Mouse (Mus musculus): ENCODE measurements around the gene Tagap. TPM values are rescaled to one million over a fixed set of nuclear protein-coding genes. Genes with fewer than 3 reads are reported as not detected.

The Tagap gene
- polyA plus RNA-seq, 1 experiment, result 0.39 TPM

GRCm38 (mm10) chr17:7887071-7887815 is 38.6 kb upstream of the Tagap start:
- no peak overlapping the region for H3K27ac ChIP-seq (ENCODE audit: insufficient read depth, low read length)
- DNase-seq, result no peak
- H3K4me3 ChIP-seq (replicated peaks; ENCODE audit: insufficient read depth, low read depth, low read length), result no peak overlapping the region
- H3K27me3 ChIP-seq (ENCODE audit: control insufficient read depth, insufficient read depth, low read length), result no peaks in the 10 kb centered on the region
- 90% methylated on average over 20 of the region's 20 CpGs for WGBS
- TF ChIP-seq CTCF (IDR thresholded peaks at IDR 0.05; ENCODE audit: borderline replicate concordance, insufficient read depth, low read depth, low read length) (no peak), POLR2A (IDR thresholded peaks at IDR 0.05; ENCODE audit: borderline replicate concordance, insufficient read depth, low read length) (no peak)
- H3K4me1 ChIP-seq (ENCODE audit: control insufficient read depth, insufficient read depth, low read length), result no peaks in the 10 kb centered on the region

GRCm38 (mm10) chr17:7888291-7888690 is 37.5 kb upstream of the Tagap start:
- Histone ChIP-seq H3K4me3 (replicated peaks; ENCODE audit: insufficient read depth, low read depth, low read length) (no peak overlapping the region), H3K27ac (ENCODE audit: insufficient read depth, low read length) (no peak overlapping the region), H3K27me3 (ENCODE audit: control insufficient read depth, insufficient read depth, low read length) (no peaks in the 10 kb centered on the region), H3K4me1 (ENCODE audit: control insufficient read depth, insufficient read depth, low read length) (no peaks in the 10 kb centered on the region)
- TF ChIP-seq CTCF (IDR thresholded peaks at IDR 0.05; ENCODE audit: borderline replicate concordance, insufficient read depth, low read depth, low read length) (no peak), POLR2A (IDR thresholded peaks at IDR 0.05; ENCODE audit: borderline replicate concordance, insufficient read depth, low read length) (no peak)
- 87% methylated on average over 6 of the region's 6 CpGs for WGBS
- no peak for DNase-seq

- TF ChIP-seq CTCF (IDR thresholded peaks at IDR 0.05; ENCODE audit: borderline replicate concordance, insufficient read depth, low read depth, low read length) (no peak), POLR2A (IDR thresholded peaks at IDR 0.05; ENCODE audit: borderline replicate concordance, insufficient read depth, low read length) (no peak)
- Histone ChIP-seq H3K4me1 (ENCODE audit: control insufficient read depth, insufficient read depth, low read length) (no peaks in the 10 kb centered on the region), H3K27ac (ENCODE audit: insufficient read depth, low read length) (no peak overlapping the region), H3K4me3 (replicated peaks; ENCODE audit: insufficient read depth, low read depth, low read length) (no peak overlapping the region), H3K27me3 (ENCODE audit: control insufficient read depth, insufficient read depth, low read length) (no peaks in the 10 kb centered on the region)
- WGBS, result 89% methylated on average over 9 of the region's 9 CpGs
- DNase-seq, result no peak
Measured at GRCm38 (mm10) chr17:7889026-7889425, 36.8 kb upstream of the Tagap start.

GRCm38 (mm10) chr17:7892676-7893075 is 33.1 kb upstream of the Tagap start:
- TF ChIP-seq CTCF (IDR thresholded peaks at IDR 0.05; ENCODE audit: borderline replicate concordance, insufficient read depth, low read depth, low read length) (no peak), POLR2A (IDR thresholded peaks at IDR 0.05; ENCODE audit: borderline replicate concordance, insufficient read depth, low read length) (no peak)
- Histone ChIP-seq H3K27me3 (ENCODE audit: control insufficient read depth, insufficient read depth, low read length) (no peaks in the 10 kb centered on the region), H3K27ac (ENCODE audit: insufficient read depth, low read length) (no peak overlapping the region), H3K4me1 (ENCODE audit: control insufficient read depth, insufficient read depth, low read length) (no peaks in the 10 kb centered on the region), H3K4me3 (replicated peaks; ENCODE audit: insufficient read depth, low read depth, low read length) (no peak overlapping the region)
- 36% methylated on average over 8 of the region's 8 CpGs for WGBS
- no peak for DNase-seq

GRCm38 (mm10) chr17:7894094-7894493 is 31.7 kb upstream of the Tagap start:
- Histone ChIP-seq H3K4me1 (ENCODE audit: control insufficient read depth, insufficient read depth, low read length) (no peaks in the 10 kb centered on the region), H3K27ac (ENCODE audit: insufficient read depth, low read length) (no peak overlapping the region), H3K4me3 (replicated peaks; ENCODE audit: insufficient read depth, low read depth, low read length) (no peak overlapping the region), H3K27me3 (ENCODE audit: control insufficient read depth, insufficient read depth, low read length) (no peaks in the 10 kb centered on the region)
- no peak for DNase-seq
- 87% methylated on average over 3 of the region's 3 CpGs for WGBS
- TF ChIP-seq POLR2A (IDR thresholded peaks at IDR 0.05; ENCODE audit: borderline replicate concordance, insufficient read depth, low read length) (no peak), CTCF (IDR thresholded peaks at IDR 0.05; ENCODE audit: borderline replicate concordance, insufficient read depth, low read depth, low read length) (no peak)

- no peak for TF ChIP-seq POLR2A (IDR thresholded peaks at IDR 0.05; ENCODE audit: borderline replicate concordance, insufficient read depth, low read length)
- no peak for TF ChIP-seq CTCF (IDR thresholded peaks at IDR 0.05; ENCODE audit: borderline replicate concordance, insufficient read depth, low read depth, low read length)
- H3K27ac ChIP-seq (ENCODE audit: insufficient read depth, low read length), result no peak overlapping the region
- no peaks in the 10 kb centered on the region for H3K4me1 ChIP-seq (ENCODE audit: control insufficient read depth, insufficient read depth, low read length)
- no peak for DNase-seq
- no peaks in the 10 kb centered on the region for H3K27me3 ChIP-seq (ENCODE audit: control insufficient read depth, insufficient read depth, low read length)
- WGBS, result 47% methylated on average over 10 of the region's 10 CpGs
- no peak overlapping the region for H3K4me3 ChIP-seq (replicated peaks; ENCODE audit: insufficient read depth, low read depth, low read length)
Measured at GRCm38 (mm10) chr17:7896047-7896635, 29.7 kb upstream of the Tagap start.

- TF ChIP-seq POLR2A (IDR thresholded peaks at IDR 0.05; ENCODE audit: borderline replicate concordance, insufficient read depth, low read length) (no peak), CTCF (IDR thresholded peaks at IDR 0.05; ENCODE audit: borderline replicate concordance, insufficient read depth, low read depth, low read length) (no peak)
- no peaks in the 10 kb centered on the region for H3K4me1 ChIP-seq (ENCODE audit: control insufficient read depth, insufficient read depth, low read length)
- H3K27ac ChIP-seq (ENCODE audit: insufficient read depth, low read length), result no peak overlapping the region
- no peak for DNase-seq
- H3K27me3 ChIP-seq (ENCODE audit: control insufficient read depth, insufficient read depth, low read length), result no peaks in the 10 kb centered on the region
- H3K4me3 ChIP-seq (replicated peaks; ENCODE audit: insufficient read depth, low read depth, low read length), result no peak overlapping the region
- 86% methylated on average over 11 of the region's 11 CpGs for WGBS
Measured at GRCm38 (mm10) chr17:7897120-7897519, 28.7 kb upstream of the Tagap start.

GRCm38 (mm10) chr17:7897756-7898155 is 28.0 kb upstream of the Tagap start:
- Histone ChIP-seq H3K27me3 (ENCODE audit: control insufficient read depth, insufficient read depth, low read length) (no peaks in the 10 kb centered on the region), H3K4me3 (replicated peaks; ENCODE audit: insufficient read depth, low read depth, low read length) (no peak overlapping the region), H3K4me1 (ENCODE audit: control insufficient read depth, insufficient read depth, low read length) (no peaks in the 10 kb centered on the region), H3K27ac (ENCODE audit: insufficient read depth, low read length) (no peak overlapping the region)
- WGBS, result 74% methylated on average over 4 of the region's 4 CpGs
- no peak for TF ChIP-seq CTCF (IDR thresholded peaks at IDR 0.05; ENCODE audit: borderline replicate concordance, insufficient read depth, low read depth, low read length)
- no peak for TF ChIP-seq POLR2A (IDR thresholded peaks at IDR 0.05; ENCODE audit: borderline replicate concordance, insufficient read depth, low read length)
- DNase-seq, result no peak

Data from cerebellum, adult 2 months (tissue).